In the genomic region with DNA sequence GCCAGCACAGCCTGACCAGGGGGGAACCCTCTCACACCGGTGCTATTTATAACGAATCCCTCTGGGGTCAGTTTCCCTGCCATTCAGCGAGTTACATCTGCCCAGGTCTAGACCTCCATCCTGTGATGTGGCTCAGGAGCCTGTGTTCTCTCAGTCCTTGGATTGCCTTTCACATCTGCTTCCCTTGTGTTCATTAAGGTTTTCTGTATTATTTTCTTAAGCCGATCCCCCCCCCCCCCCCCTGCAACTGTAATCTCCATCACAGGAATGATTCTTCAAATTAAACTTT, we compare ENCODE assay signal across 8 mouse cellular contexts. TPM values are rescaled to one million over a fixed set of nuclear protein-coding genes. Genes with fewer than 3 reads are reported as not detected.
DNase-seq lines count a peak whose midpoint lies in the region; ATAC-seq and TF ChIP-seq lines count a peak whose summit lies in the region.

No protein-coding gene starts in this region.

- no peaks in the 10 kb centered on the region for H3K27me3 ChIP-seq in heart, embryonic 11.5 days (ENCODE audit: control insufficient read depth, insufficient read depth, low read length)
- H3K27me3 ChIP-seq in CH12.LX (replicated peaks) = no peaks in the 10 kb centered on the region
- H3K27me3 ChIP-seq in hindbrain, embryonic 10.5 days (ENCODE audit: insufficient read depth, poor library complexity, severe bottlenecking) = no peaks in the 10 kb centered on the region
- no peaks in the 10 kb centered on the region for H3K27me3 ChIP-seq in liver, postnatal 0 days (ENCODE audit: insufficient read depth, low read length)

- no peak for DNase-seq in heart, adult 9 months (ENCODE audit: low spot score in 2 of 2)
- DNase-seq in CH12.LX (ENCODE audit: extremely low read depth) = no peak
- DNase-seq in hindbrain, embryonic 10.5 days (ENCODE audit: low spot score) = no peak
- DNase-seq in liver, postnatal 0 days = no peak
- no peak for DNase-seq in thymus, postnatal 14 days
- no peak for DNase-seq in cerebellum, postnatal 36 days
- DNase-seq in left cerebral cortex, adult 8-10 months (ENCODE audit: low spot score in 2 of 2) = no peak

- H3K9ac ChIP-seq in heart, embryonic 11.5 days (ENCODE audit: low read depth, low read length) = no peak overlapping the region
- H3K9ac ChIP-seq in CH12.LX (ENCODE audit: insufficient read depth, low read depth) = no peak overlapping the region; the same call in 1 of the 2 replicates
- H3K9ac ChIP-seq in liver, postnatal 0 days (replicated peaks) = 0 out of 2 replicates have a peak overlapping the region, but pooled peaks have one; percentile 17

- dilution Hi-C loops in CH12.LX (cut with MboI; ENCODE audit: extremely low pct_ligation_motif_present, extremely low pct_unique_long_range_greater_than_20kb, low sequenced_read_pairs) = no loop called here

- TF ChIP-seq POLR2A in CH12.LX (IDR thresholded peaks at IDR 0.05; ENCODE audit: low read depth, low read length) = no peak

- H3K4me2 ChIP-seq in heart, embryonic 11.5 days = peak overlapping the region; percentile 46
- H3K4me2 ChIP-seq in CH12.LX (ENCODE audit: insufficient read depth, low read depth, poor library complexity, severe bottlenecking) = peak overlapping the region; percentile 60
- no peak overlapping the region for H3K4me2 ChIP-seq in liver, postnatal 0 days (ENCODE audit: low read depth, low read length)

- 0 out of 2 replicates have a peak, but pooled peaks have one; percentile 55 for ATAC-seq in heart, embryonic 11.5 days (replicated peaks; ENCODE audit: insufficient number of reproducible peaks, low FRiP score, low TSS enrichment)
- ATAC-seq in liver, postnatal 0 days = no peak

- H3K36me3 ChIP-seq in heart, embryonic 11.5 days (ENCODE audit: control insufficient read depth, insufficient read depth, low read length) = no peaks in the 10 kb centered on the region
- H3K36me3 ChIP-seq in CH12.LX (replicated peaks in 1 of 2; ENCODE audit: control insufficient read depth in 1 of 2, insufficient read depth in 1 of 2, low read length in 1 of 2) = no peaks in the 10 kb centered on the region
- no peaks in the 10 kb centered on the region for H3K36me3 ChIP-seq in hindbrain, embryonic 10.5 days
- no peaks in the 10 kb centered on the region for H3K36me3 ChIP-seq in liver, postnatal 0 days (replicated peaks; ENCODE audit: insufficient read depth, low read length)

- TF ChIP-seq EP300 in CH12.LX (IDR thresholded peaks at IDR 0.05; ENCODE audit: low read length) = no peak
- TF ChIP-seq EP300 in liver, postnatal 0 days (IDR thresholded peaks at IDR 0.05; ENCODE audit: low read depth) = no peak

- in situ Hi-C loops in CH12.LX (cut with MboI; ENCODE audit: low pct_ligation_motif_present, low pct_unique_long_range_greater_than_20kb, low sequenced_read_pairs) = loop anchor here (10.0 to 25.0 kb wide), 2 partner anchors 89 to 191 kb away; no protein-coding TSS in a partner anchor

- H3K4me1 ChIP-seq in heart, embryonic 11.5 days (ENCODE audit: control insufficient read depth, insufficient read depth, low read length) = no peaks in the 10 kb centered on the region
- peaks cover 3% of the 10 kb centered on the region in 2 experiments; a peak in 2 of 4 replicates for H3K4me1 ChIP-seq in CH12.LX (ENCODE audit: control insufficient read depth in 1 of 2, insufficient read depth in 2 of 2)
- H3K4me1 ChIP-seq in hindbrain, embryonic 10.5 days (replicated peaks) = 0 out of 2 replicates have a peak, but pooled peaks cover 4% of the 10 kb centered on the region
- H3K4me1 ChIP-seq in liver, postnatal 0 days (ENCODE audit: insufficient read depth) = peaks cover 4% of the 10 kb centered on the region

- 16% methylated on average over 4 of the region's 4 CpGs for WGBS in heart, embryonic 11.5 days (ENCODE audit: insufficient replicate concordance)
- WGBS in hindbrain, embryonic 10.5 days = 31% methylated on average over 4 of the region's 4 CpGs
- 20% methylated on average over 4 of the region's 4 CpGs for WGBS in liver, postnatal 0 days (ENCODE audit: insufficient replicate concordance)

- no peak overlapping the region for H3K27ac ChIP-seq in heart, embryonic 11.5 days (ENCODE audit: low read depth, low read length)
- H3K27ac ChIP-seq in CH12.LX (ENCODE audit: insufficient read depth, low read depth) = no peak overlapping the region
- peak overlapping the region; percentile 56; the same call in 1 of the 2 replicates for H3K27ac ChIP-seq in hindbrain, embryonic 10.5 days
- H3K27ac ChIP-seq in liver, postnatal 0 days (ENCODE audit: low read depth) = no peak overlapping the region

- no peaks in the 10 kb centered on the region for H3K79me2 ChIP-seq in CH12.LX (replicated peaks; ENCODE audit: control insufficient read depth, extremely low read depth, insufficient read depth, poor library complexity, severe bottlenecking)

- H3K4me3 ChIP-seq in heart, embryonic 11.5 days (ENCODE audit: low read depth, low read length) = no peak overlapping the region
- H3K4me3 ChIP-seq in CH12.LX (replicated peaks in 1 of 3; ENCODE audit: low read depth in 2 of 3, low read length in 2 of 3, poor library complexity in 1 of 3) = no peak overlapping the region
- peak overlapping the region; percentile 36 for H3K4me3 ChIP-seq in hindbrain, embryonic 10.5 days
- H3K4me3 ChIP-seq in liver, postnatal 0 days (ENCODE audit: low read depth, low read length) = no peak overlapping the region

- H3K9me3 ChIP-seq in heart, embryonic 11.5 days (replicated peaks; ENCODE audit: control insufficient read depth, low read length) = no peaks in the 10 kb centered on the region
- H3K9me3 ChIP-seq in CH12.LX (replicated peaks; ENCODE audit: low read length) = no peaks in the 10 kb centered on the region
- H3K9me3 ChIP-seq in hindbrain, embryonic 10.5 days = no peaks in the 10 kb centered on the region
- H3K9me3 ChIP-seq in liver, postnatal 0 days (ENCODE audit: low read length) = no peaks in the 10 kb centered on the region

- TF ChIP-seq CTCF in CH12.LX (conservative IDR thresholded peaks at IDR 0.05 in 1 of 2, IDR thresholded peaks at IDR 0.05 in 1 of 2; ENCODE audit: low read depth in 2 of 2, low read length in 2 of 2) = no peak
- TF ChIP-seq CTCF in liver, postnatal 0 days (IDR thresholded peaks at IDR 0.05; ENCODE audit: low read depth) = no peak

- no peak for TF ChIP-seq RAD21 in CH12.LX (IDR thresholded peaks at IDR 0.05; ENCODE audit: low read depth, low read length)

TF ChIP-seq in CH12.LX, 34 proteins besides CTCF, POLR2A, EP300 and RAD21:
- TF ChIP-seq NELFE (IDR thresholded peaks at IDR 0.05; ENCODE audit: low read depth, low read length) (0 out of 2 replicates have a peak, but pooled peaks have one; percentile 7), CHD1 (IDR thresholded peaks at IDR 0.05; ENCODE audit: low read depth, low read length) (no peak)

RNA-seq across cellular contexts. Expression of gene Sccpdh, which starts 22.1 kb away (rescaled TPM):
- polyA plus RNA-seq in heart, embryonic 11.5 days (2014; fragmentation: Nextera tagmentation; extraction: Ambion mirVana) = 82.4 and 96.1 TPM in 2 replicates
- total RNA-seq in CH12.LX (2012; rRNA removed) (16.7 and 22.2 TPM in 2 replicates), CH12.LX (2014; rRNA removed) (18.9 and 21.9 TPM in 2 replicates)
- polyA plus RNA-seq in CH12.LX (2012; ENCODE audit: insufficient read length, low read depth) = 9.5 and 10.3 TPM in 2 replicates
- polyA plus RNA-seq in hindbrain, embryonic 10.5 days (2016; fragmentation: Nextera tagmentation; extraction: Ambion mirVana) = 88.0 and 92.3 TPM in 2 replicates
- polyA plus RNA-seq in liver, postnatal 0 days (2015; fragmentation: Nextera tagmentation; extraction: Ambion mirVana) = 9.0 and 9.9 TPM in 2 replicates
- 10 to 100 TPM; 65.4 to 75.6 (median 71.6) TPM for total RNA-seq in left cerebral cortex, adult 8-10 months (2022)
